Mouse (Mus musculus): ENCODE measurements around the gene Sh3gl2. TPM values are rescaled to one million over a fixed set of nuclear protein-coding genes. Genes with fewer than 3 reads are reported as not detected.

Sh3gl2 gene
- polyA plus RNA-seq, 1 experiment from 2014 or later, result 63.2 TPM

- Histone ChIP-seq H3K4me1 (replicated peaks) (peaks cover 8% of the 10 kb centered on the region), H3K4me2 (peak overlapping the region; percentile 41), H3K9me3 (no peaks in the 10 kb centered on the region), H3K27ac (no peak overlapping the region), H3K4me3 (peak overlapping the region; percentile 12; the same call in 1 of the 2 replicates), H3K27me3 (peaks cover 24% of the 10 kb centered on the region), H3K9ac (no peak overlapping the region), H3K36me3 (no peaks in the 10 kb centered on the region)
- ATAC-seq (ENCODE audit: low FRiP score), result no peak
- 49% methylated on average over 3 of the region's 3 CpGs for WGBS
These were observed 1.9 kb downstream of the Sh3gl2 start for GRCm38 (mm10) chr4:85206675-85207400.

DNA sequence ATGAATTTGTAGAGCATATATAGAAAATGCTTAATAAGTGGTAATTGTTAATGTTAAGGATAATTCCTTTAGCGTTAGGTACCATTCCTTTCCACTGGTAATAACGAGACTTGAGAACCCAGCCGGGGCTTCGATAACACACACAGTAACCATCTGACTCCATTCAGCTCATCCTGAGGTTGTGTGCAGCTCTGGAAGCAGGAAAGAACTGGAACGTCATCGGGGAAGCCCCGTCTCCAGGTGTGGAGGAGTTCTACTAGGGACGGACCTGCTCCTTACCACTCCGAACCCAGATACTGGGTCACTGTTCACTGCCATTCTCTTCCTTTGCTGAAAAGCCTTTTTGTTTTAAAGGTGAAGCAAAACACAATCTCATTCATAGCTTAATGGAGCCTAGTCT lies 2.6 kb downstream of the Sh3gl2 start:
- H3K9me3 ChIP-seq, result no peaks in the 10 kb centered on the region
- WGBS, result 93% methylated on average over 9 of the region's 9 CpGs
- no peak overlapping the region for H3K4me2 ChIP-seq
- peaks cover 20% of the 10 kb centered on the region for H3K27me3 ChIP-seq
- ATAC-seq (ENCODE audit: low FRiP score), result no peak
- no peak overlapping the region for H3K9ac ChIP-seq
- H3K27ac ChIP-seq, result no peak overlapping the region
- H3K36me3 ChIP-seq, result no peaks in the 10 kb centered on the region
- peaks cover 8% of the 10 kb centered on the region for H3K4me1 ChIP-seq (replicated peaks)
- no peak overlapping the region for H3K4me3 ChIP-seq

DNA sequence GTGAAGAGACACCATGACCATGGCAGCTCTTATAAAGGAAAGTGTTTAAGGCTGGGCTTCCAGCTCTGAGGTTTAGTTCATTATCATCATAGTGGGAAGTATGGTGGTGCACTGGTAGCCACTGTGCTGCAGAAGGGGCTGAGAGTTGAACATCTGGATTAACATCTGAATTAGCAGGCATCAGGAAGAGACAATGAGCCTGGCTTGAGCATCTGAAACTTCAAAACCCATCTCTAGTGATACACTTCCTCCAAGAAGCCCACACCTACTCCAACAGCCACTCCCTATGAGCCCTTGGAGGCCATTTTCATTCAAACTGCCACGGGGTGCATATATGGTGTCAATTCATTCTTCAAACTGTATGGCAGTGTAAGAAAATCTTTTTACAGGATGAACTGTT lies 3.6 kb downstream of the Sh3gl2 start:
- peaks cover 8% of the 10 kb centered on the region for H3K4me1 ChIP-seq (replicated peaks)
- no peak for ATAC-seq (ENCODE audit: low FRiP score)

GRCm38 (mm10) chr4:85210953-85211352 lies 6.0 kb downstream of the Sh3gl2 start:
- Histone ChIP-seq H3K4me2 (no peak overlapping the region), H3K9ac (no peak overlapping the region), H3K4me3 (no peak overlapping the region), H3K4me1 (replicated peaks) (peaks cover 8% of the 10 kb centered on the region), H3K36me3 (no peaks in the 10 kb centered on the region), H3K27ac (no peak overlapping the region), H3K27me3 (no peaks in the 10 kb centered on the region), H3K9me3 (no peaks in the 10 kb centered on the region)
- WGBS, result 91% methylated on average over 3 of the region's 3 CpGs
- no peak for ATAC-seq (ENCODE audit: low FRiP score)

More for the DNA sequence above, 3.6 kb downstream of the Sh3gl2 start:
- WGBS, result 91% methylated on average over 1 of the region's 1 CpGs
- Histone ChIP-seq H3K27me3 (peaks cover 10% of the 10 kb centered on the region), H3K9ac (no peak overlapping the region), H3K4me2 (no peak overlapping the region), H3K27ac (no peak overlapping the region), H3K9me3 (no peaks in the 10 kb centered on the region), H3K4me3 (no peak overlapping the region), H3K36me3 (no peaks in the 10 kb centered on the region)

DNA sequence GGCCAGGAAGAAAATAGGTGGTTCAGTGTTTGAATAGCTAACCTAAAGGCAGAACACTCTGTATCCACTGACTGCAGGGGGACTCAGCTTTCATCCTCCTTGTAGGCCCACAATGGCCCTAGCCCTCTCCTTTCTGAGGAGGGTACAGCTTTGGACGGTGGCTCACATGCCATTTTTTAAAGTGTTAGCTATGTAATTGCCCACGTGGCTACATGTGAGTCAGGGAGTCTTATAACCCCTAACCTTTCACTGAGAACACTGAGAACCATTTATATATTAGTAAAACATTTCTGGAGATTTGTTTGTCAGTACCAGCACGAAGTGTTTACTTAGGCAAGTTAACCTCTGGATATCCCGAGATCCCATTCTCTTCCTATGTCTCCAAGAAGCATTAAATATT lies 12.1 kb downstream of the Sh3gl2 start:
- Histone ChIP-seq H3K36me3 (no peaks in the 10 kb centered on the region), H3K4me3 (no peak overlapping the region), H3K4me1 (replicated peaks) (no peaks in the 10 kb centered on the region), H3K9me3 (no peaks in the 10 kb centered on the region), H3K27ac (no peak overlapping the region), H3K4me2 (no peak overlapping the region), H3K9ac (no peak overlapping the region), H3K27me3 (no peaks in the 10 kb centered on the region)
- ATAC-seq (ENCODE audit: low FRiP score), result no peak
- 83% methylated on average over 4 of the region's 4 CpGs for WGBS

DNA sequence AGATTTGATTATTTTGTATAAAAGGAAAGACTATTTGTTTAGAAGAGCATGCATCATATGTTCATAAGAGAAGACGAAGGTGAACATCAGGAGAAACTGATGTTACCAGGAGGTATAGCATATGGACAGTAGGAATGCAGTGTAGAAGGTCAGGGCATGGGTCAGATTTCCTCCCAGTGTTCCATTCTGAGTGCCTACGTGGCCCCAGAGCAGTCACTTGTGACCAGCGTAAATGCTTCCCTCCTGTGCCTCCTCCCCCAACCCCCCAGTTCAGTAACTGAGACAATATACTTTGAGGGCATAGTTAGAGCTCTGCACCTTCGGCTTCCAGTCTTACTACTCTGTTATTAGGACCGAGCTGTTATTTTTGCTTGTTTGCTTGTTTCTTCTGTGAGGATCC lies 17.8 kb downstream of the Sh3gl2 start:
- Histone ChIP-seq H3K4me1 (replicated peaks) (no peaks in the 10 kb centered on the region), H3K36me3 (no peaks in the 10 kb centered on the region), H3K27ac (no peak overlapping the region), H3K27me3 (no peaks in the 10 kb centered on the region), H3K4me3 (no peak overlapping the region), H3K9ac (no peak overlapping the region), H3K4me2 (no peak overlapping the region), H3K9me3 (no peaks in the 10 kb centered on the region)
- no peak for ATAC-seq (ENCODE audit: low FRiP score)
- 69% methylated on average over 5 of the region's 5 CpGs for WGBS

DNA sequence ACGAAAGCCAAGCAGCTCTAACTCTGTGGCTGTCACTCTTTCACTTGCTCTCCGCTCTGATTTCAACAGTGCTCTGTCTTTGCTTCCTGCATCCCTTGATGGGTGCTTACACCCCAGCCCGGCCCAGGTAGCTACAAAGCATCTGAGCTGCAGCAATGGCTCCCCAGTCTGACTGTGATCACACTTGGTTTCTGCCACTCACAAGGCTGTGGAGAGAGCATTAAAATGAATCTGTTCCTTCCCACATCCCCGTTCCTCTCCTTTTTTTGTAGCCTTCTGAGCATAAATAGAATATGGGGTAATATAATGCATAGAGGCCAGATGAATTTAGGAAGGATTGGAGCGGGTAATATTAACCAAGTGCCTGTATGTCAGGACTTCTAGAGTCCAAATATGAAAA lies 21.8 kb downstream of the Sh3gl2 start:
- no peaks in the 10 kb centered on the region for H3K9me3 ChIP-seq
- no peak overlapping the region for H3K9ac ChIP-seq
- H3K4me1 ChIP-seq (replicated peaks), result no peaks in the 10 kb centered on the region; the same call in 1 of the 2 replicates
- no peak for ATAC-seq (ENCODE audit: low FRiP score)
- 83% methylated on average over 5 of the region's 5 CpGs for WGBS
- H3K36me3 ChIP-seq, result no peaks in the 10 kb centered on the region
- no peak overlapping the region for H3K27ac ChIP-seq
- H3K27me3 ChIP-seq, result no peaks in the 10 kb centered on the region
- H3K4me2 ChIP-seq, result no peak overlapping the region
- no peak overlapping the region for H3K4me3 ChIP-seq

- WGBS, result 79% methylated on average over 9 of the region's 9 CpGs
- no peak for ATAC-seq (ENCODE audit: low FRiP score)
- peaks cover 9% of the 10 kb centered on the region for H3K4me1 ChIP-seq (replicated peaks)
- no peaks in the 10 kb centered on the region for H3K36me3 ChIP-seq
- H3K27ac ChIP-seq, result no peak overlapping the region
- H3K4me2 ChIP-seq, result no peak overlapping the region
- no peak overlapping the region for H3K9ac ChIP-seq
- H3K9me3 ChIP-seq, result no peaks in the 10 kb centered on the region
- H3K27me3 ChIP-seq, result no peaks in the 10 kb centered on the region
- H3K4me3 ChIP-seq, result no peak overlapping the region
These were observed 23.0 kb downstream of the Sh3gl2 start for GRCm38 (mm10) chr4:85227664-85228588.

- Histone ChIP-seq H3K9ac (no peak overlapping the region), H3K4me1 (replicated peaks) (peaks cover 13% of the 10 kb centered on the region), H3K36me3 (no peaks in the 10 kb centered on the region), H3K4me2 (no peak overlapping the region), H3K9me3 (no peaks in the 10 kb centered on the region), H3K27ac (no peak overlapping the region), H3K4me3 (no peak overlapping the region), H3K27me3 (no peaks in the 10 kb centered on the region)
- no peak for ATAC-seq (ENCODE audit: low FRiP score)
- 93% methylated on average over 5 of the region's 5 CpGs for WGBS
These were observed 23.6 kb downstream of the Sh3gl2 start for GRCm38 (mm10) chr4:85228589-85228948.

DNA sequence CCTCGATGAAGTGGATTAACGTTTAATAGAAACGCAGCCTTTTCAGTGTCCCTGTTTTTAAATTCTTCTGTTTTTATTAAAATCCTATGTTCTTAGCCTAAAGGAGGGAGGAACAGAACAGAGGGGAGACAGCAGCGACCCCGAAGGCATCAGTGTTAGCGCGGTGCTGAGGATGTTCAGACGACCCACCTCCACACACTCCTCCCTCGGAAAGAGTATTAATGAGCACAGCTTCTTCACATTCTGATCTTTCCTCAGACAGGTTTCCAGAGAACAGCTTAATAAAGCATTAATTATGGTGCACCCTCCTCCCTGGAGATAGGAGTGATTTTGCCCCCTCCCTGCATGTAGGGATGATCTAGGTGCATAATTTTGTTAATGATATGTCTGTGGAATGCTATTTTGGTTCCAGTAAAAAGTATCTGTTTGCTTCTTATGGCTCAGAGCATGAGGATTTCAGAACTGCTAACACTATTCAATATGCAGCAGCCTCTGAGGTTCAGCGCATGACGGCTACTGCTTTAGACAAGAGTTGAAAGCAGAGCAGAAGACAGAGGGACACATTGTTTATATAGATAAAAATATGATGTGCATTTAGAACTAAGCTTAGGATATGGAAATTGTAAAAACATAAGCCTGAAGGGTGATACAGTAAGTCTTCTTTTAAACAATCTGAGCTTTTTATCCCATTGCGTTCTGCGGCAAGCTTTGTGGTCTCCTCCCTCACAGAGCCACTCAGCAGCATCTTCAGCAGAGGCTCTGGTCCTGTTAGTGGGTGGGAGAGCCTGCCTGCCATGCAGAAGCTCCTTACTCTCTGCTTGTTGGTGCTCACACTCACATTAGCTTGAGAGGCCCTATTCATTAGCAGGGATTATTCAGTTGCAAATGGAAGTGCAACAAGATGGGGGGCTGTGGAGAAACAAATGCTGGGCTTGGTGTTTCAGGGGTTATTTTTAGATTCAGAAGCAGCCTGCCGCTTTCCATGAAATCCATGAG lies 27.8 kb downstream of the Sh3gl2 start:
- 0 out of 2 replicates have a peak, but pooled peaks have one; percentile 57 for ATAC-seq (ENCODE audit: low FRiP score)
- H3K4me3 ChIP-seq, result no peak overlapping the region
- peaks cover 13% of the 10 kb centered on the region for H3K4me1 ChIP-seq (replicated peaks)
- H3K4me2 ChIP-seq, result no peak overlapping the region
- WGBS, result 64% methylated on average over 14 of the region's 14 CpGs
- H3K27ac ChIP-seq, result peak overlapping the region; percentile 59
- H3K9ac ChIP-seq, result no peak overlapping the region
- H3K36me3 ChIP-seq, result no peaks in the 10 kb centered on the region
- H3K9me3 ChIP-seq, result no peaks in the 10 kb centered on the region
- H3K27me3 ChIP-seq, result no peaks in the 10 kb centered on the region

DNA sequence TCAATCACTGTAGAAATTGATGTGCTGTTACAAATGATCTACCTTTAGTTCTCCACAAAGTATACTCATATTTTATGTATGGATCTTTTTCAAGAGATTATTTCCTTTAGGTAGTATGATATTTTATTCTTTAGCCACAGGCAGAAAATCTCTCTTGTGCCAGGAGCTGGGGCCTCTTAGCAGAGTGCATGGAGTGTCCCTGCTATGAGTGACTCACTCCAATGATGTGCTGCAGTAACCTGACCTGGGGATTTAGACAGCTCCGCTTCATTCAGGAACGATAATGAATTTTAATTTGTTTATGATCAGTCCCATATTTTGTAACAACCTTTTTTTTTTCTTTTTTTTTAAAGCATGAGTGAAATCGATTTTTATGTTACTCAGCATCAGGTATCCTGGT lies 36.7 kb downstream of the Sh3gl2 start:
- no peaks in the 10 kb centered on the region for H3K9me3 ChIP-seq
- no peak overlapping the region for H3K4me2 ChIP-seq
- WGBS, result 94% methylated on average over 3 of the region's 3 CpGs
- no peak overlapping the region for H3K4me3 ChIP-seq
- ATAC-seq (ENCODE audit: low FRiP score), result no peak
- H3K9ac ChIP-seq, result no peak overlapping the region
- no peaks in the 10 kb centered on the region for H3K27me3 ChIP-seq
- H3K36me3 ChIP-seq, result no peaks in the 10 kb centered on the region
- H3K4me1 ChIP-seq (replicated peaks), result no peaks in the 10 kb centered on the region
- H3K27ac ChIP-seq, result no peak overlapping the region

- Histone ChIP-seq H3K4me1 (replicated peaks) (no peaks in the 10 kb centered on the region), H3K9me3 (no peaks in the 10 kb centered on the region), H3K36me3 (no peaks in the 10 kb centered on the region), H3K4me2 (no peak overlapping the region), H3K27me3 (no peaks in the 10 kb centered on the region), H3K27ac (no peak overlapping the region), H3K4me3 (no peak overlapping the region), H3K9ac (no peak overlapping the region)
- ATAC-seq (ENCODE audit: low FRiP score), result no peak
- WGBS, result 87% methylated on average over 2 of the region's 2 CpGs
These were observed 37.6 kb downstream of the Sh3gl2 start for GRCm38 (mm10) chr4:85242562-85242961.
